Mouse (Mus musculus) thymus, postnatal 14 days (tissue): Measurements from ENCODE around the gene Col4a1.

ENCODE experiments used
- DNase-seq: peaks from one replicate; pipeline ENCODE4 v3.0.0; 2021

Gene Col4a1

DNA sequence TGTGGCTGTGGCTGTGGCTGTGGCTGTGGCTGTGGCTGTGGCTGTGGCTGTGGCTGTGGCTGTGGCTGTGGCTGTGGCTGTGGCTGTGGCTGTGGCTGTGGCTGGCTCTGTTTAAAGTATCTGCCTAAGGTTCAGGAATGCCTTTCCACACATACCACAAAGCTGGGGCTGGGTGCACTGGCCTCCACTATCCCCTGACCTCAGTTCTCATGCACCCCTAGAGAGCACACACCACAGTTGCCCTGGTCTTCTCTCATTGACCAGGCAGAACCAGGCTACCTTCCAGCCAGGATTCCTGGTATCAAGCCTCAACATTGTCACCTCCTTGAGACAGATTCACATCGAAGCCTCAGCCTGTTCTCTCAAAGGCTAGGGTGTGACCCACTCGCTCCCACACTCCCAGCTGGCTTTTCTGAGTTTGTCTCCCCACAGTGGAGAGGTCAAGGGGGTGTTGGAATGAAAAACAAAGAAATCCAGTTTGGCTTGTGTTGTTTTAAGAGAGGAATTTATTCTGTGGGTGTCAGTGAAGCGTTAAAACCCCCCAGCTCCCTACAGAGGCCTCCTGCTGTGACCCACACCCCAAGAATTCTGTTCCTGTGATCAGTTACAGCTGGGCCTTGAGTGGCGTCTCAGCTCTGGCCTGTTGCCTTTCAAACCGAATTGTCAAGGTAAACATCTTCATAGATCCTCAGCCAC lies 15.2 kb upstream of the Col4a1 start:
- DNase-seq: no peak

DNA sequence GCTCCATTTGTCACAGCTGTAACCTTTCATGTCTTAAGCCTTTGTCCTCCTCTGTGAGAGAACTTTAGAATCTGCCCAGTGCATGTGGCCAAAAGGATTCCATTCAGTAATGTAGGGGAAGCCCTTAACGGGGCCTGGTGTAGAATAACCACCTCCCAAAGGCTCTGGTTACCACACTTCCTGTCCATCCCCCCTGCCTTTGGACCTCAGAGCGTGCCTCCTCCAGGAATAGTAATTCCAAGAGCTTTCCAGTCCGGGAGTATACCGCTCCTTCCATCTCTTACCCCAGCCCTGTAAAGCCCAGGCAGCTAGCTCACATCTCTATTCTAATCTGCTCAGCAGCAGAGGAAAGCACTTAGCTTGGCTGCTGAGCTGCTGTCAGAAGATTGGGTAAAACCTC lies 14.7 kb upstream of the Col4a1 start:
- DNase-seq: no peak

DNA sequence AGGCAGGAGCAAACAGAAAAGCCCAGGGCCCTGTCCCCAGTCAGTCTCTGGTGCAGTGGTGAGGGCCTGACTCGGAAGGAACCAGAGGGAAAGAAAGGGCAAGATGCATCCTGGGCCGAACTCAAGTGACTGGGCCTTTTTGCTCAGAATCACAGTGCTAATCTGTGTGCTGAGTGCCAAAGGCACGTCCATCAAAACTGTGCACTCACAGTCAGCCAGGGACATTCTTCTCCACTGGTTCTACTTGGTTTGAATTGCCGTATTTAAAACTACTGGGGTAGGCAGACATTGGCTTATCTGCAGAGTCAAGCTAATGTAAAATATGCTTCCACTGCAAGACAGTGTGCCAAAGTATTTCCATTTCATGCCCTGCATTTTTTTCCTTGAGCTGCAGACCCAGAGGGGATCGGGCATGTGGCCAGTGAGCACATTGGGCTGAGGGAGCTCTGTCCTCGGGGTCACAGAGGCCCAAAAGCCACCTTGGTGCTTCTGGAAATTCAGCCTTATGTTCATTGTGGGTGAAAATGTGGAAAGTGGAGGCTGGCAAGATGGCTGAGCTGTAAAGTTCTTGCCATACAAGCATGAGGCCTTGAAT lies 12.3 kb upstream of the Col4a1 start:
- DNase-seq: no peak

DNA sequence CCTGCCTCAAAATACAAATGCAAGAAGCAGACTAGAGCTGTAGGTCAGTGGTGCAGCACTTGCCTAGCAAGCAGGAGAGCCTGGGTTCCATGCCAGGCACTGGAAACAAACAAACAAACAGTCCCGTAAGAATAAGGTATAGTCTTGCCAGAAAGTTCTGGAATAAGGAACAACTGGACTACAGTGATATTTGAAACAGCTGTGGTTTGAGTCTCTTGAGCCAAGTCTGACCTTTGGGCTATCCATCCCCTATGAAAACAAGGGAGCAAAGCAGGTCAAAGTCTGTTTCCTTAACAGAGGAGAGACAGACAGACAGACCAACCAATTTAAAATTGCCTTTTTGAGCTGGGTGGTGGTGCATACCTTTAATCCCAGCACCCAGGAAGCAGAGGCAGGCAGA lies 11.1 kb upstream of the Col4a1 start:
- DNase-seq: no peak

DNA sequence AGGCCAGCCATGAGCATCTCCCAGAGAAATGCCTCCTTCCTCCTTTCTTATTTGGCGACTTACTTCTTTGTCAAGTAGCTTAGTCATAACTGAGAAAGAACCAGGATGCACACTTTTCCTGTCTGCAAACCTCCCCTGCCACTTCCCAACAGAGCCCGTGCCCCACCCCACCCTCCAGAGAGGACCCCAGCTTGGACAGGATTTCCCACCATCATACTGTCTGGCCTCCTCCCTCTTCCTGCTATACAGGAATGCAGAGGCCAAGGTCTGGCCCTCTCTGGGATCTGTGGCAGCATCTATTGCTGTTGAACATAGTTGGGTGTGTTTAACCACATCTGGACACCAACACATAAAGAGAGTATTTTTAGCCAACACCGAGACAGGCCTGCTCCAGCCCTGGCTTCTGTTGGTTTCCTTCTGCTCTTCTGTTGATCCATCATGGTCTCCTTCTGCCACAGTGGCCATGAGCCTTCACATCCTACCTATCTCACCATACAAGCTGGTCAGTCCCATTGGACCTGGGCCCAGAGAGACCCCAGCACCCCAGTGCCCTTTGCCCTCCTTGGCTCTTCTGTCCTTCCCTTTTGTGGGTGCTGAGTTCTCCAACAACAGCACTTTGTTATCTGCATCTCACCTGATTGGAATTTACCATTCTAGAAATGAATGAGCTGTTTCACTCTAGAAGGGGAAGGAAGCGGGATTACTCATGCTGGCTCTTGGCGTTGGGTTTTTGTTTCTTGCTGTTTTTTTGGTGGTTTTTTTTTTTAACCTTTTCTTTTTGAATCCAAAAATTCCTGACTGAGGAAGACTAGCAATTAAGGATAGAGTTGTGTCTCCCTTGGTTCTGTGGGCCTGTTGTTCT lies 10.3 kb upstream of the Col4a1 start:
- DNase-seq: no peak

DNA sequence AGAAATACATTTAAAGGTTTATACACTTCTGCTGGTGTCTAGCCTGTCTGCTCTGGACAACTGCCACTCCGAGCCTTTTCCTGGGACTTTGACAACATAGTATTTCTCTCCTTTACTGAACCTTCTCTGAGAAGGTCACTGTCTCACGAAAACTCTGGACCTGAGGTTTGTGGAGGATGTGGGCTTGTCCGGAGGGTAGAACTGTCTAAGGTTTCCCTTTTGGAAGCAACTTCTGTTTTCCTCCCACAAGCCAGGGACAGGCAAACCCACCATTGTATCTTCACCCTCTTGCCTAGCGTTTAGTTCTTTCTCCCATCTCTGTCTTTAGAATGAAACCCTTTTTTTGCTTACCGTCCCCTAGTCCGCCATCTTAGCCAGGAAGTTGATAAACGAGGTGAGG lies 9.2 kb upstream of the Col4a1 start:
- no peak for DNase-seq

DNA sequence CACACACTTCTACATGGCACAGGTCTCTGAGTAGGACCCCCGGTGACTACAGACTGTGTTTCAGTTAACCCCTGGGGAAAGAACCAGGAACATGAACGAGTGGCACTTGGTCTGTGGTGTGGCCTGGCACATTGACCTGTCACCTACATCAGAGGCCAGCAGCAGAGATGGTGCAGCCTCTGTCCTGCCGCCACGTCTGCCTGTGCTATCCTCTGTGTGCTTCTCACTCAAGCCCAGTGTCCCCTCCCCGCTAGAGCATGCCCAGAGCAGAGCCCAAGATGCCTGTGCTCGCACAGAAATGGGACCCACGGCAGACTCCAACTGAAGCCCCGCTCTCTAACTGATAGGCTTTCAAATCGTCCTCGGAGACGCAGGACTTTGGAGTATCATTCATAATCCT lies 6.8 kb upstream of the Col4a1 start:
- DNase-seq: no peak

DNA sequence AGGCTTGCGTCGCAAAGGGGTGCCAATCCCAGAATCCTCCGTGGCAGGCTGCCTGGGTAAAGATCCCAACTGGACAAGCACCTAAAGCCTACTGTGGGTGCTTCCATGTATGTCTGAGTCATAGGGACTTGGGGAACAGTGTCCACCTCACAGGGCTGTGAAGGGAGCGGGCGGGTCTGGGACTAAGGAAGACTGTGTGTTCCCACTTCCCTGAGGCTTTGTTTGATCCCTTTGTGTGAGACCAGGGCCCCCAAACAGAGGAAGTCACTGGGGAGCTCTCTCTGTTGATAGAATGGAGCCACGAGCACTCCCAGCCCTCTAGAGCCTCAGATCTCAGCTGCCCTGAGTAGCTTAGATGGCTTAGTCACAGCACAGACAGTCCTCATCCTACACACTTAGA lies 3.5 kb upstream of the Col4a1 start:
- no peak for DNase-seq

DNA sequence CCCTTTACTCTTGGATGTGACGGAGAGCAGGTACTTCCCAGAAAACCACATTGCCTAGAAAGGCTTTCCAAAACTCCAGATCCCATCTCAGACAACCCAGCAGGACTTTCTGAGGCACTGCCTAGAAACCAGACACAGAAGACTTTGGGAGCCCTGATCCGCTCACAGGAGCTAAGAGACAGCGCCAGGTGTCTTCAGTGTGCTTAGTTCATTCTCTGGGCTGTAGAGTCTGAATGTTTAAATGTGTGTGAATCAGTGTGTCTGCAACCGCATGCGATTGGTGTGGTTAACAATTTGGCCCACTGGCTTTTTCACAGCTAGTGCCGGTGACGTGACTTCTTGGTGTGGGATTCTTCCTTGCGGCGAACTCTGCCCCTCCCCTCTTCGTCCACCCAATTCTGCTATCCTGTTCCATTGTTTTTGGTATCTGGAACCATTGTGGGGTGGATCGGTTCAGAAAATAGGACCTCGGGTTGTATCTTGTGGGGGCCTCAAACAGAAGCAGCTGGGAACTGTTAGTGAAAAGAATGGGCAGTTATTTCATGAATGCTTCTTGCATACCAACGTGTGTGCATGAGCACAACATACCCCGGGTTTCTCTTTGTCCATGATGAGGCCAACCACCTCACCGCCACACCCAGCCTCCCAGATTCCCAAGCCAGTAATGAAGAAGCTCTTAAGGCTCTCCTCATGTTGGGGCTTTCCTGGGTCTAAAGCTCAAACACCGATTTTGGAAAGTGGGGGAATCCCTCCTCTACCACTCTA lies 2.7 kb upstream of the Col4a1 start:
- no peak for DNase-seq

DNA sequence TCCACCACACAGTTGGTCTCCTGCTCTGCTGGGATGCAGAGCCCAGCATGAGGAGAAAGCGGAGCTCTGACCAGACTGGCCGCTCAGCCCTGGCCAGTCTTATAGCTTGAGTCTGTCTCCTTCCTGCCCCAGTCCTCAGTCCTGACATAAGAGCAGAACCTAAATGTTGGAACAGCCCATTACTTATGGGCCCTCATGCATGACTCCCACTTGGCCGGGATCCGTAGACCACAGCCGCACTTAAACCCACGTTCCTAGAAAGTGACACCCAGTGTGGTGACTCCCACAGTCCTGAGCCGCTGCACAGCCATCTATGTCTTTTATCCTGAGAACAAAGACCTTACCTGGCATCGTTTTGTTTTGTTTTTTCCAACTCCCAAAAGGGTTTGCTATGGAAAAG lies 2.0 kb upstream of the Col4a1 start:
- DNase-seq: no peak

DNA sequence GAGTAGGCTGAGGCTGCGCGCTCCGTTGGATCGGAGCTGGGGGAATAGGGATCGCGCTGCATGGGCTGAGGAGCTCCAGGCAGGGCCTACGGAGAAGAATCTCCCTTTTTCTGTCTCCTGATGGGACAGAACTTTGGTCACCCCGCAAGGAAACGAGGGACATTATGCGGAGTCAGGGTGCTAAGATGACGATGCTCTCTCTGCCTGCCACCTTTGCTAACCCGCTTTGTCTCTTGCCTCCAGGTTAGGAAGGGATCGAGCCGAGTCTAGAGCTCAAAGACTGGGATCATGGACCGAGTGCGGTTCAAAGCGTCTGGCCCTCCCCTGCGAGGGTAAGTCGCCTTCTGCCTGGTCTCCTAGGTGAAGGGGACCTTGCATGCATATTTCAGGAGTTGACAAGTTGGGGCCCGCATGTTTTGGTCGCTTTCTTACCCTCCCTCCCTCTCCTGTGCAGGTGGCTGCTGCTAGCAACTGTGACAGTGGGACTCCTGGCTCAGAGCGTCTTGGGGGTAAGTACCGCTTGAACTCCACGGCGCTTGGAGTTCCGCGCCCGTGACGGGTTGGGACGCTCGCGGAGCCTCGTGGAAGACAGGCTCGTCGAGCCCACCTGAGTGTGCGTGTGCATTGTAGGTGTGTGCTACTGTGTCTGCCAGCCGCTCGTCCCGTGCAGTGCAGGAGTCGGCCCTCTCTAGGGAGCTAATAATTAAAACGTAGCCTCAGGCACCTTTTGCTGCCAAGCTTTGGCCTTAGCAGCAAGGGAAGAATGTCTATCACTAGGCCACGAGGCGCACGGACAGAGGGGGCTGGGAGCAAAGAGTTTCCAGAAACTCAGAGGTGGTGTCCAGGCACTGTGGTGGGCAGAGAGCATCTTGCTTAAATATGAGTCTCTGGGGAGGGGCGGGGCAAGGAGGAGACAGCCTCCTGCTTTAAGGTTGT lies 818 bp upstream of the Col4a1 start:
- no peak for DNase-seq

DNA sequence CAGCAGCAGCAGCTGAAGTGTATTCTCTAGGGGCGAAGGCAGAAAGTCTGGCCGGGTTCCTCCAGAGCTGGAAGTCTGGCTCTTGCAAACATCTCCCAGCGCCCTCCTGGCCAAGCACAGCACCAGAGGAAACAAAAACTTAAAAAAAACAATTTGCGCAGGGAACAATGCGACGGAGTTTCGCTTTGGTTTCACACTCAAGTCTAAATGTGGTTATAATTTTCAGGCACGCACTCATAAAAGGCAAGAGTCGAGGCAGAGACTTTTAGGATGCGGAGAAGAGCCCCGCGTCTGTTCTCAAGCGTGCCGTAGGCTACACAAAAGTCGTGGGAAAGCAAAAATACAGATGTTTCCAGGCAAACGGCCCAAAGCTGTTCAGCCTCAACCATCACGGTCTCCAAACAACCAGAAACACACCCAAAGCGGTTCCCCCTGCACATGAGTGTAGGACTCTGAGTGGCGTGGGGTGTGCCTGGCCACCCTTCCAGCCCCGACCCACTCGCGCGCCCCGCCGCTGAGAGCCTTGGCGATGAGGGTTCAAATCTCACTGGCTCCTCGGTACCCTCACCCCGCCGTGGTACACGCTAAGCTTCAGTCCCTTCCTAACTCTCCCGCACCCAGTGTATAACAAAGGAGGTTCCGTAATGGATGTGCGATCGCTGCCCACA lies 811 bp downstream of the Col4a1 start:
- no peak for DNase-seq

DNA sequence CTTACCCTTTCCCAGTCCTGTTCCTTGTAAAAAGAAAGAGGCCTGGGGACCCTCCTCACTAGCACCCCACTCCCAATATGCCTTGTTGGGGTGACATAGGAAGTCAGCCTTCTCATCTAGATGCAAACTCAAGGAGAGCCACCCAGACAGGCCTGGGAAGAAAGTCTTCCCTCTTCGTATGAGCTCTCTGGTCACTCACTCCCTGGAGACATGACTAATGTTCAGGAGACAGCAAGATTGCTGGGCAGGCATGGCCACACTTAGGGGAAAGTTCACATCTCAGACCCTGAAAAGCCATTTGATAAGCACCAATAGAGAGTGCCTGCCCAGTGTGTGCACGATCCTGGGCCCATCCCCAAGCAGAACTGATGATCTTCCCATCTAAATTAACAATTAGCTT lies 2.6 kb downstream of the Col4a1 start:
- DNase-seq: no peak

DNA sequence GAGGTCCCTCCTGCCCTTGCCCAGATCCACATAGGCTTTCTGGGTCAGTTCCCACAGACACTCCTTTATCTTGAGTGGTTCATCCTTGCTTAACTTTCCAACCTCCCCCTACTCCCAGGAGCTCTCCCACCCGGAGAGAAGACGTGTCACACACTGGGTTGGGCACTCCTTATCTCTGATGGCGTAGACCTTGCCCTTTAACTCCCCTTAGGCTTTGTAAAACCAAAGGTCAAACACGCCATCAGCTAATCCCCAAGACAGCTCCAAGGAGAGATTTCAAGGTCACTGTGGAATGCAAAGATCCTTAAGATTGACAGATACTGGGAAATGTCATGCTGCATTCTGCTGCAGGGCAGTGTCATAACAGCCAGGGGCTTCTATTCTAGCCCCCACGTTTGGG lies 3.4 kb downstream of the Col4a1 start:
- no peak for DNase-seq

DNA sequence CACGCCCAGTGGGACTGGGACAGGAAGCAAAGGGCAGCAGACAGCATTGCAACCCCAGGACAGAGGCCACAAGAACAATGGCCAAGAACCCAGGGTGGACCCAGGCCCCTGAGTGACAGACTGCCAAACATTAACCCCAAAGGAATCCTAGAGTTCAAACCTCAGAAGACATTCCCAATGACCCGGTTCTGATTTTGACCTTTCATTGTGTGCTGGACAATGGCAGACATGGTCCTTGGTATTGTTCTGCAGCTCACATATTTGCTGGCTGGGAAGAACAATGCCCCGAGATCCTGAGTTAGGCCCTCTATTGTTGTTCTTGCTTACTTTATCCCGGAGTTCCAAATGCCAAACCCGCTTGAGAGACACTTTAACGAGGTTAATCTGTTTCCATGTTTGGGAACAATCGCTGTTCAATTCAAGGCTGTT lies 4.0 kb downstream of the Col4a1 start:
- no peak for DNase-seq

DNA sequence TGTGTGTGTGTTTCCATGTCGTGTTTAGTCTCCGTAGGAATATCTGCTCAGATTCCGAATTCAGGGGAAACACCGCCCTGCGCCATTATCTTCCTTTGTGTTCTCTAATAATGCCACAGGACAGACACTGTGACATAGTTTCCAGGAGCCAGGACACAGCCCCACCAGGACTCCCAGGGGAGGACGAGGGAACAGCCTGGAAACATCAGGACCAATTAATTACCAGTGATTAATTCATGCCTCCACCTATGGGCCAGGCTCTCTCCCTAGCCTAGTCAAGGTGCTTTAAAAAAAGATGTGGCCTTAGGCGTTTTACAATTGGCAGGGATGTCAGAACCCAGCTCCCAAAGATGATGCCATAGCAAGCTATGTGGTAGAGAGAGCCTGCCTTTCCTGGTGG lies 5.2 kb downstream of the Col4a1 start:
- DNase-seq: no peak

DNA sequence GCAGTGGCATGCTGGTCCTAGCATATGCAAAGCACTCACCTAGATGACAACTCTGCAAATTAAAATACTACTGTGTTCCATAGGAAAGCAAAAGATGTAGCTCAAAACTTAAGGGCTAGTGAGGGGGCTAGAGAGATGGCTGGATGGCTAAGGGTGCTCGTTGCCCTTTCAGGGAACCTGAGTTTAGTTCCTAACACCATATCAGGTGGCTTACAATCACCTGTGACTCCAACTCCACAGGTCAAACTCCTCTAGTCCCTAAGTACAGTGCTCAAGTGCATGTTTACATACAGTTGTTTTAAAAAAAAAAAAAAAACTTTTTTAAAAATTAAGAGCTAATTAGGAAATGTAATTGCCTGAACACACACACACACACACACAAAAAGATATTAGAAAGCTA lies 7.1 kb downstream of the Col4a1 start:
- no peak for DNase-seq

DNA sequence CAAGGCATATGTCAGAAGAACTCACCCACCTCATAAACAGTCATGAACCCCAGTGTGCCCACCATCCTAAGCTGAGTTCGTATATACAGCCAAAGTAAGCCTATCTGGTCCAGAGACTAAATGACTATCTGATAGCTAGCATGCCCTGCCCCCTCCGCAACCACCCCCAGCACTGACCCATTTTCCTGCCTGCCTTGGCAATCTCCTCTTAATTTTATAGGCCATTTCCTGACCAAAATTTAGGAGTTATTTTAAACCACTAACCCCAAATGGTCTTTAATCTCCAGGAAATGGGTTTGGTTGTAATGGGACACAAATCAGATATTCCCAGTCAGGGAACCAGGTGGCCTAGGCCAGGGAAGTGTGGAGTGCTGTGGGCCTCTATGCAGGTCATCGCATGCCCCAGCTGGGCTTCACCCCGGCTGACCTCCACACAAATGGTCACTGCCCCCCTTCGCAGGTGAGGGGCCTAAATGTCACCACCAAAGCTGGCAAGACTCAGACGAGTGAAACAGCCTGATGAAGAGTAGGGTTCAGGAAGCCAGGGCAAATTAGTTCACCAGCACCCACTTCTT lies 8.5 kb downstream of the Col4a1 start:
- DNase-seq: no peak

DNA sequence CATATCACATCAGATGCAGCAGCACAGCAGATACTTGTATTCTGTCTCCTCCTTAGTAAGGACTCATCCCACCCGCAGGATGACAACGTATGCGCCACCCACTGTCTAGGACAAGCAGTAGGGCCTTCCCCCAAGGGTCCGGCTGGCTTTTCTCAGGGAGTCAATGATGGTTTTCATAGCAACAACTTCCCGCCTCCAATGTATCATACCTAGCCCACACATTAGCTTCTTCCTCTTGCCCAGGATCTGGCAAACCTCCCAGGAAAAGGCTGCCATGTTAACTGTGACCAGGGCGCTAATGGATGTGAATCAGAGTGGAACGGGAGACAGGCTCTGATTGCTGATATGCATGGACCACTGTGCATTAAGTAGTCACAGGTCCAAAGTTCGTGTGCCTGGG lies 12.2 kb downstream of the Col4a1 start:
- DNase-seq: no peak

DNA sequence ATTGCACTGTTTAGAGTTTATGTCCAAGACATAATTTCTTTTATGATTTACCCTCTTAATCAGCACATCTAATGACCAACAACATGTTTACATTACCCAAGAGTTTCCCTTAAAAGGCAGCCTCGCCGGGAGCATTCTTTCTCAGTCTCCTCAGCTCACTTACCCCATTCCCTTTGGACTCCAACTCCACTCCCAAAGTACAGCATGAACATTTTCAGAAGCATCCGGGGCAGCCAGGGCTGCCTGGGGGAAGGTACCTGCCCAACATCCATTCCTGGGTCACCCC lies 13.4 kb downstream of the Col4a1 start:
- DNase-seq: no peak

DNA sequence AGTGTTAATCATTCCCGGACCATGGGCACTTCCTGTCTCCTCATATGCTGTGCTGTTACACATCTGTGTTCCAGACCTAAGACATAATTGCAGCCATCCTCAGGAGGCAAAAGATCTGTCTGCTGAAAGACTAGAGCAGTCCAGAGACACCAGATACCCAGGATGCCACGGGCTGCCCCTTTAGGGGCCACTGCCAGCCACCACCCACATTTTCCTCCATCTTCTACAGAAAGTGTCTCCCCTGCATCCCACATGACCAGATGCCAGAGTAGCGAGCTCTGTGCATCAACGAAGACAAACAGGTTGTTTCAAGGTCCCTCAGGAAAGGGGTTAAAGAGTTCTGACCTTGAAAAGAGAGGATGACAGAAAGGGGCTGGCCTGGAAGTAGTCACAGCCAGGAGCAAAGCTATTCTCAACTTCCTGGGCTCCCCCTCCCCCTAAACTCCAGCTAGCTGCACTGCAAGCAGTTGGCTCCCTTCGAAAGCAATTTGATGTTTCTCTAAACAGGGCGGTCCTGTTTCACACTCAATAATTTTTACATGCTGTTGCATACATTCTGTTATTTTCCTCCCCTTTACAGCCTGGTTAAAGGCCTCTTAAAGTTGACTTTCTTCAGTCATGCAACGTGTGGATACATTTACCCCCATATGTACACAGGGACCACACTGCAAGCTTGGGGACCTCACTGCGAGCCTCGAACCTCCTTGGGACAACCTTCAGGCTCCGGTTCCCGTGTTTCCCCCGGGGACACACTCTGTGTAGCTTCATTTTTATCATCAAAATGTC lies 13.9 kb downstream of the Col4a1 start:
- DNase-seq: no peak
